Mouse (Mus musculus) neural tube, embryonic 15.5 days (tissue): Measurements from ENCODE around the gene Prdx5. TPM values are rescaled to one million over a fixed set of nuclear protein-coding genes. Genes with fewer than 3 reads are reported as not detected.

Experiments used
- ATAC-seq: fragments of 200-750 bp; cut with Nextera tagmentation; 2 replicates; pipeline ENCODE4 v1.8.0; 2017; ENCODE audit warnings: mild to moderate bottlenecking, moderate TSS enrichment, moderate library complexity; ENCODE audit not compliant: low FRiP score
- H3K27ac ChIP-seq: fragments of 300-500 bp; sonication (generic); replicated peaks from 2 replicates; pipeline ENCODE4 v1.5.1; 2015; ENCODE audit warnings: mild to moderate bottlenecking, inconsistent platforms
- H3K27me3 ChIP-seq: fragments of 300-500 bp; sonication (generic); replicated peaks from 2 replicates; pipeline ENCODE4 v1.6.1; 2015; ENCODE audit warnings: inconsistent platforms
- H3K36me3 ChIP-seq: fragments of 300-500 bp; sonication (generic); 2 replicates; pipeline ENCODE4 v1.6.1; 2015; ENCODE audit warnings: inconsistent platforms
- H3K4me1 ChIP-seq: fragments of 300-500 bp; sonication (generic); 2 replicates; pipeline ENCODE4 v1.6.1; 2015; ENCODE audit warnings: inconsistent platforms
- H3K4me2 ChIP-seq: fragments of 300-500 bp; sonication (generic); 2 replicates; pipeline ENCODE4 v1.6.1; 2015; ENCODE audit warnings: inconsistent platforms, mild to moderate bottlenecking, moderate library complexity
- H3K4me3 ChIP-seq: fragments of 300-500 bp; sonication (generic); replicated peaks from 2 replicates; pipeline ENCODE4 v1.5.1; 2015; ENCODE audit warnings: mild to moderate bottlenecking, inconsistent platforms
- H3K9ac ChIP-seq: fragments of 300-500 bp; sonication (generic); replicated peaks from 2 replicates; pipeline ENCODE4 v1.6.1; 2015; ENCODE audit warnings: mild to moderate bottlenecking, inconsistent platforms
- H3K9me3 ChIP-seq: fragments of 300-500 bp; sonication (generic); replicated peaks from 2 replicates; pipeline ENCODE4 v1.6.1; 2016; ENCODE audit warnings: inconsistent platforms
- WGBS: fragments of 180-500 bp; shearing (Covaris S2); methylation state at CpG from one replicate; pipeline ENCODE4 v1.1.7; 2015; ENCODE audit warnings: mixed read lengths; 5-methylcytosine and 5-hydroxymethylcytosine counted together
- polyA plus RNA-seq: library from polyadenylated mRNA; unstranded; fragments of >200 nt; fragmentation: Nextera tagmentation; extraction: Ambion mirVana; gene quantifications from 2 replicates; pipeline ENCODE4 v1.2.1, GENCODE M21; 2015

Gene Prdx5
- polyA plus RNA-seq, 1 experiment from 2014 or later: 417 TPM

DNA sequence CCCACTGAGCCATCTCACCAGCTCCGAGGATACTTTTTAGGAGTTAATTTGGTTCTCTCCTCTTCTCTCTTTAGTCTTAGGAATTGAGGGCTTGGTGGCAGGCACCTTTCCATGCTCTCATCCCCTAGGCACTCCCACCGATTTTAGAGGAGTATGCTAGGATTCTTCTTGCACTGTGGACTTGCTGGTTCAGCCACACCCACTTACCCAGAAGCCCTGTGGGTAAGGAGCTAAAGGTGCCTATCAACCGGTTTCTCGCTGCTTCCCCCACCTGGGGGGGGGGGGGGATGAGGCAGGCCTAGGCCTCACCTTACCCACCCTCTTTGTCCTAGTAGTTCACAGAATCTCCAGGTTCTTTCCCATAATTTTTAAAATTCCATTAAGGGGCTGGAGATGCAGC is 37.8 kb upstream of the Prdx5 start:
- no peak overlapping the region for H3K4me2 ChIP-seq
- no peak for ATAC-seq
- H3K4me1 ChIP-seq: peaks cover 38% of the 10 kb centered on the region
- no peak overlapping the region for H3K27ac ChIP-seq
- H3K4me3 ChIP-seq: no peak overlapping the region
- H3K9me3 ChIP-seq: no peaks in the 10 kb centered on the region
- peaks cover 11% of the 10 kb centered on the region; the same call in 1 of the 2 replicates for H3K36me3 ChIP-seq
- no peak overlapping the region for H3K9ac ChIP-seq
- WGBS: 45% methylated on average over 4 of the region's 4 CpGs
- no peaks in the 10 kb centered on the region for H3K27me3 ChIP-seq

DNA sequence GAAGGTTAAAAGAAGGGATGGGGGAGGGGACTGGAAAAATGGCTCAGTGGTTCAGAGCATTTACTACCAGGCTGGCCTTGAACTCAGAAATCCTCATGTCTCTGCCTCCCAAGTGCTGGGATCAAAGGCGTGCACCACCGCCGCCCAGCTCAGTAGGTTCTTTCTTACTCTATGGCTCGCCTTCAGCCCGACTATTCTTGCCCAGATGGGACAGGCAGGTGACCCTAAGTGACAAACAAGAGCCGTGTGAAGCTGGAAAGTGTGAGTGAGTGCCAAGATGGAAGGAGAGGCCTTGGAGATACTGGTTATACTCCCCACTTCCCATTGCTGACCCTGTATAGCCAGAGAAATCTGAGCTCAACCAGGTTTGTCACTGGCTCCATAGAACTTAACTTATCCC is 33.8 kb upstream of the Prdx5 start:
- ATAC-seq: no peak
- Histone ChIP-seq H3K27me3 (no peaks in the 10 kb centered on the region), H3K9me3 (no peaks in the 10 kb centered on the region), H3K27ac (no peak overlapping the region), H3K36me3 (peaks cover 11% of the 10 kb centered on the region; the same call in 1 of the 2 replicates), H3K9ac (no peak overlapping the region), H3K4me3 (no peak overlapping the region), H3K4me1 (peaks cover 43% of the 10 kb centered on the region), H3K4me2 (0 out of 2 replicates have a peak overlapping the region, but pooled peaks have one; percentile 5)
- WGBS: 91% methylated on average over 6 of the region's 6 CpGs

DNA sequence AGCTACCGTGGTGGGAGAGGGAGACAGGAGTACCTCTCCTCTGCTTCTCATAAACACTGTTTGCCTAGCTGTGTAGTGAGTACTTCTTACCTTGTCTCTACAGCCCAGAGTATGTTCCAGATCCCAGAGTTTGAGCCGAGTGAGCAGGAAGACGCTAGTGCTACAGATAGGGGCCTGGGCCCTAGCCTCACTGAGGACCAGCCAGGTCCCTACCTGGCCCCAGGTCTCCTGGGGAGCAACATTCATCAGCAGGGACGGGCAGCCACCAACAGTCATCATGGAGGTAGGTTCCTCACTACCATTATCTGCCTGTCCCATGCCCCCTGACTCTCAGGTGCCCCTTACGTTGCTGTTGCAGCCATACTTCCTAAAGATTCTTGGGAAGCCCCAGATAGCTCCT is 32.9 kb upstream of the Prdx5 start:
- Histone ChIP-seq H3K9me3 (no peaks in the 10 kb centered on the region), H3K4me2 (peak overlapping the region; percentile 99), H3K36me3 (peaks cover 14% of the 10 kb centered on the region; the same call in 1 of the 2 replicates), H3K4me1 (peaks cover 53% of the 10 kb centered on the region), H3K27me3 (0 out of 2 replicates have a peak, but pooled peaks cover 1% of the 10 kb centered on the region), H3K9ac (peak overlapping the region; percentile 97), H3K4me3 (peak overlapping the region; percentile 78), H3K27ac (peak overlapping the region; percentile 96)
- ATAC-seq: no peak; the same call in 1 of the 2 replicates
- 32% methylated on average over 5 of the region's 5 CpGs for WGBS

DNA sequence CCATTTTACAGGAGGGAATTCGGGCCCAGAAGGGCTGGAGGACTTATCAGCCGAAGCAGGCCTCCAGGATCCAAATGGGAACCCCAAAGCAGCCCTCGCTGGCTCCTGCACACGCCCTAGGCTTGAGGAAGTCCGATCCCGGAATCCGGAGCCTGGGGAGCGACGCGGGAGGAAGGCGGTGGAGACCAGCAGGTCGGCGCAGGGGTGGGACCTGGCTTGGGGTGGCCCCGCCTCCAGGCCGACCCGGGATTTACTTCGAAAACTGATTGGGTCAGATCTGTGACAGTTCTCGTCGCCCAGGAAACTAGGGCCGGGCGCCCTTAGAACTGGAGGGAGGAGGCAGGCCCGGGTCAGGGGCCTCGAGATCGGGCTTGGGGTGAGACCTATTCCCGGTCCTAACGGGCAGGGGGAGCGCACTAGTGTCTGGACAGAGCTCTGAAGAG is 32.4 kb upstream of the Prdx5 start, which contains the start of gene Gpr137:
Gene Gpr137, minus strand, starts transcription at position 232 of the 443 bp plus-strand sequence.
- peak within 1 kb of the TSS; percentile 78 for H3K4me3 ChIP-seq
- no peaks in the 10 kb centered on the region for H3K9me3 ChIP-seq
- H3K27ac ChIP-seq: peak within 1 kb of the TSS; percentile 96
- peaks cover 5% of the 10 kb centered on the region; the same call in 1 of the 2 replicates for H3K27me3 ChIP-seq
- peak within 1 kb of the TSS; percentile 97 for H3K9ac ChIP-seq
- peak within 1 kb of the TSS; percentile 99 for H3K4me2 ChIP-seq
- ATAC-seq: peak; percentile 87
- H3K36me3 ChIP-seq: peaks cover 17% of the 10 kb centered on the region; the same call in 1 of the 2 replicates
- WGBS: under 1% methylated on average over 27 of the region's 27 CpGs
- peaks cover 56% of the 10 kb centered on the region for H3K4me1 ChIP-seq

DNA sequence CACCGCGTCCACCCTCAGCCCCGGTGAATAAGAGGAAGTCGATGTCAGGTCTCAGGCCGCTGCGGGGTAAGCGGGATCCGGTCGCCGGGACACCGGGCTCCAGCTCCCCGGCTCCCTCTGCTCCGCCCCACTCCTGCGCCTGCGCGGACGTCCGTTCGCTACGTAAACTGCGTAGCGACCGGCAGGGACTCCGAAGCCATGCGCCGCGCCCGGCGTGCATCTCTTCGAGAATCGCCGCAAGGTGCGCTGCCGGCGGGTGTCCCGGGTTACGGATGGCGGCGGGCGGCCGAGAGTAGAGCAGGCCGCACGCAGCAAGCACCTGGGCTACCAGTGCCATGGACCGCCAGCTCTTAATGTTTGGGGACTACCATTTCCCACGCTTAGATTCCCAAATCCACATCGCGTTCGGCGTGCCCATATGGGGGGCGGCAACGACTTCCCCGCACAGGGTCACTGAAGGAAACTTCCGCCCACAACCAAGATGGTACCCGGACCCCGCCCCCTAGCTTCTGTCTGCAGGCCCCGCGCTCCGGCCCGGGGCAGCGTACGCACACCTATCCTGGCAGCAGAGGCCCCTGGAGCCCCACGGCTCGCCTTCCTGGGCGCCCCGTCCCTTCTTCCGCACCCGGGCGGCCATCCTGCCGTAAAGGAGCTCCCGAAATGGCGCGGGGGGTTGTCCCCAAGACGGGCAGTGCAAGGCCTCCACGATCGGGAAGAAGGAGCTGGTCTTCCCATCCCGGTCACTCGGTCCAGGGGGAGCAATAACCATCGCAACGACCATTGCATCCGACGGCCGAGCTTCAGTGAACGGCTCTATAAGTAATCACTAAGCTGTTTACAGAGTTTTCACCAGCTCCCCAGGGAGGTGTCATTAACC is 31.7 kb upstream of the Prdx5 start, which contains the start of gene Bad:
Gene Bad, plus strand, starts transcription at position 490 of the 877 bp plus-strand sequence.
- Histone ChIP-seq H3K4me1 (peaks cover 56% of the 10 kb centered on the region), H3K27me3 (peaks cover 10% of the 10 kb centered on the region; the same call in 1 of the 2 replicates), H3K9me3 (no peaks in the 10 kb centered on the region), H3K9ac (peak within 1 kb of the TSS; percentile 97), H3K36me3 (peaks cover 15% of the 10 kb centered on the region; the same call in 1 of the 2 replicates), H3K4me2 (peak within 1 kb of the TSS; percentile 99), H3K27ac (peak within 1 kb of the TSS; percentile 96), H3K4me3 (peak within 1 kb of the TSS; percentile 78)
- peak; percentile 87 for ATAC-seq
- under 1% methylated on average over 82 of the region's 83 CpGs for WGBS

DNA sequence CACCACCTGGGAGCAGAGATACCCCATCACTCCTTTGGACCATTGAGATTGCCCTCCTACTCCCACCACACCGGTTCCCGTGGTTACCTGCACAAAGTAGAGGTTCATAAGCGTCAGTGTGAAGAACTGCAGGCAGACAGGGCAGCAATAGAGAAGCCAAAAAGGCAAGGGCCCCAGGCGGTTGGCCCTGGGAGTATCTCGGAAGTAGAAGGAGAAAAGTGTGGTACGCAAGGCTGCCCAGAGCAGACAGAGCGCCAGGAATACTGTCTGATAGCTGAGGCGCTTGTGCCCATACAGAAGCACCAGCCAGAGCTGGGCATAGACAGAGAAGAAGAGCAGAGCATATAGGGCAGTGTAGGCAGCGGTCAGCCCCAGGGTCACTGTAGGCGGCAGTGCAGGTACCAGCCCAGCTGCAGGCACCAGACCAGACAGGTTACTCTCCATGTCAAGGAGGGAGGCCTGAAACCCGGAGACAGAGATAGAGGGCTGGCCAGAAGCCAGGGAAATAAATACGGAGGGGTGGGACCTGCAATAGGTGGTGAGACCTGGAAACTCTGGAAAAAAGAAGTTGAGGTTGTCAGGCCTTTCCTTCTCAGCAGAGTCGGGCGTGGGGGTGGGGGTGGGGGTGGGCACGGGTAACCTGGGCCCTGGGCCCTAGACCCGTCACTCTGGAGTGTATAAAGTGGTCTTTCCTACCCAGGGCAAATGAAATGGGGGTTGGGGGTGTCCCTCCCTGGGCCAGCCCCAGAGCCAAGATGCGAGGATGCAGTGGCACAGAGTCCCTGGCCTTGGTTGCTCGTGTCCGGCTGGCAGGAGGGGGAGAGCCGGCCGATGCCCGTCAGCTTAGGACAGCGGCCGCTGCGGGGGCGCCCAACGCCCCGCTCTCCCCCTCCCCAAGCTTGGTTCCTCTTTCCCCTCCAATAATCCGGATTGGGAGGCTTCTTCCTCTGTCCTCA is 30.8 kb upstream of the Prdx5 start:
- Histone ChIP-seq H3K9me3 (no peaks in the 10 kb centered on the region), H3K4me1 (peaks cover 56% of the 10 kb centered on the region), H3K9ac (peak overlapping the region; percentile 97), H3K36me3 (peaks cover 8% of the 10 kb centered on the region; the same call in 1 of the 2 replicates), H3K27ac (peak overlapping the region; percentile 96), H3K27me3 (peaks cover 18% of the 10 kb centered on the region), H3K4me3 (peak overlapping the region; percentile 78), H3K4me2 (peak overlapping the region; percentile 99)
- peak; percentile 16; the same call in 1 of the 2 replicates for ATAC-seq
- 23% methylated on average over 28 of the region's 29 CpGs for WGBS

DNA sequence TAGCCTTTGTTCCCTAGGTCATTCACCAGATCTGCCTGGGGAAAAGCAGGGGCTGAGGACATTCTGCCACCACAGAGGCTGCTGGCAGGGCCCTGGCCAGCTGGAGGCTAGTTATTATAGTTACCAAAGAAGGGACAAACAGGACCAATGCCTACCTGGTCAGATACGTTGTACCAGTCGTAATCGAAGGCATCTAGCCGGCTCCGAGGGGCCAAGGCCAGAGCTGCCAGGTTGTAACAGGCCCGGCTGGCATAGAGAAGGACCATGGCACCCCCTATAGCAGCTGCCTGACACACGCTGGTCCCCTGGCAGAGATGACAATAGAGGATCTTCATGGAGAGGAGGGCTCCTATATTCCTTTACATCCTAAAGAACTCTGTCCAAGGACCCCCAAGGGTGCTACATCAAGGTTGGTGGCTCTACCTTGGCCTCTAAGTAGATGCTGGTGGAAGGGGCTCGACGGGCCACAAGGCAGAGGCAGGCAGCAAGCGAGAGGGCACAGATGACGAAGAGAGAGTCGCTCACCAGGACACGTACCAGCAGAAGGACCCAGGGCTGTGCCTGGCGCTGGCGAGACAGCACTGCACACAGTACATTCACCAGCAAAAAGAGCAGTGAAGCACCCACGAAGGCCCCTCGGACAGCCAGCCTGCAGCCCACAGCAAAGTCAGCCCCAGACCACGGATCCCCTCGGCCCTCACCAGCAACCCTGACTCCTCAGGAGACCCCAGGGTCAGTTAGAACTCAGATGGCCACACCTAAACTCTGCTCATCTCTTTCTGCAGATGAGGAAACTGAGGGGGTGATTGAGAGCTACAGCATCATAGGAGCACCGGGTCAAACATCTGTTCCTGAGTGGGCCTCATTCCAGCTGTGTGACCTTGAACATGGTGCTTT is 29.4 kb upstream of the Prdx5 start:
- peak overlapping the region; percentile 99 for H3K4me2 ChIP-seq
- WGBS: 93% methylated on average over 20 of the region's 20 CpGs
- peaks cover 58% of the 10 kb centered on the region for H3K4me1 ChIP-seq
- H3K27ac ChIP-seq: no peak overlapping the region
- peaks cover 29% of the 10 kb centered on the region for H3K27me3 ChIP-seq
- H3K9ac ChIP-seq: peak overlapping the region; percentile 40
- H3K36me3 ChIP-seq: 0 out of 2 replicates have a peak, but pooled peaks cover 6% of the 10 kb centered on the region
- no peak for ATAC-seq
- H3K4me3 ChIP-seq: peak overlapping the region; percentile 78
- H3K9me3 ChIP-seq: no peaks in the 10 kb centered on the region

DNA sequence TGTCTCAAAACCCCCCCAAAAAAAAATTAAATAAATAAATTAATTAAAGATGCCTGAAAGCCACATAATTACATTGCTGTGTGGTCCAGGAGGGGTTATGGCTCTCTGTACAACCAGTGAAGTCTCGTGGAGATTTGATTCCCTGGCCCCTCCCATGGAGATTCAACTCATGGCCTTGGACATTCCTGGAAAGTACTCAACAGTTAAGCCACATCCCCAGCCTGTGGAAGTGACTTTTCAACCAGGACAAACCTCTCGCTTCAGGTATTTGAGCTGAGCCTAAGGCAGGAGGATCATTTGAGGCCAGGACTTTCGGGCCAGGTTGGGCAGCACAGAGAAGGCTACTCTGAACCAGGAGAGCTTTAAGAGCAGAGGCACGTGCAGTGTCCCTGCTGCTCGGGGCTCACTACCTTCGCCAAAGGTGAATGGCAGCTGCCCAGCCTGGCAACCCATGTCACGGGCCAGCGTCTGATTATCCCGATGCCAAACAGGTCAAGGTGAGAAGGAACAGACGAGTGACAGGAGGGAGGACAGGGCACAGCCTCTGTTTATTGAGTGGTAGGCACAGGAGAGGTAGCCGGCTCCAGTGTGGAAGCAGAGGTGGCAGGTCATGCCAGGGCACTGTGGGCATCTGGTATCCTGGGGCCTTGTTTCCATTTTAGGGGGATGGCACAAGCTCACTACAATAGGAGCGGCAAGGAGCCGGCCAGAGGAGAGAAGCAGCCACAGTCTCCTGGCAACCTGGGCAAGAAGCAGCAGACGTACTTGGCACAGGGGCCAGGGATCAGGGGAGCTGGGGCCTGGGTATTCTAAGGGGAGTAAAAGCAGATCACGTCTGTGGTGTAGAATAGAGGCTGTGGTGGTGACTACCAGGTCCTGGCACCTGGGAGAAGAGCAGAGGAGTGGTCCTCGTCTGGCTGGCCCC is 27.9 kb upstream of the Prdx5 start:
- WGBS: 79% methylated on average over 16 of the region's 16 CpGs
- Histone ChIP-seq H3K27me3 (peaks cover 37% of the 10 kb centered on the region), H3K36me3 (0 out of 2 replicates have a peak, but pooled peaks cover 6% of the 10 kb centered on the region), H3K9ac (0 out of 2 replicates have a peak overlapping the region, but pooled peaks have one; percentile 7), H3K27ac (no peak overlapping the region), H3K4me2 (peak overlapping the region; percentile 99; the same call in 1 of the 2 replicates), H3K4me3 (no peak overlapping the region), H3K9me3 (no peaks in the 10 kb centered on the region), H3K4me1 (peaks cover 61% of the 10 kb centered on the region)
- ATAC-seq: no peak

DNA sequence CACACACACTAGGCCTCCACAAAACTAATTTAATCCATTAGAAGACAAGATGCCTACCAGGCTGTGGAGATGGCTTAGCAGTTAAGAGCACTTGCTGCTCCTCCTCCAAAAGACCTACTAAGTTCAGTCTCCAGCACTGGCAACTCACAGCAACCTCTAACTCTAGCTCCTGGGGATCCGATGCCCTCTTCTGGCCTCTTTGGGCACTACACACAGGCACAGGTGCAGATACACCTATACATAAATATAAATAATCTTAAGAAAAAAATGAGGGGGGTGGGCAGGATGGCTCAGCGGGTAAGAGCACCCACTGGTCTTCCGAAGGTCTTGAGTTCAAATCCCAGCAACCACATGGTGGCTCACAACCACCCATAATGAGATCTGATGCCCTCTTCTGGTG is 26.4 kb upstream of the Prdx5 start:
- H3K4me3 ChIP-seq: no peak overlapping the region
- WGBS: 27% methylated on average over 3 of the region's 3 CpGs
- no peak for ATAC-seq
- no peak overlapping the region for H3K27ac ChIP-seq
- peaks cover 52% of the 10 kb centered on the region for H3K27me3 ChIP-seq
- H3K9ac ChIP-seq: no peak overlapping the region
- H3K4me2 ChIP-seq: no peak overlapping the region
- H3K9me3 ChIP-seq: no peaks in the 10 kb centered on the region
- 0 out of 2 replicates have a peak, but pooled peaks cover 6% of the 10 kb centered on the region for H3K36me3 ChIP-seq
- peaks cover 54% of the 10 kb centered on the region for H3K4me1 ChIP-seq
